Mouse (Mus musculus) liver, adult 2 months (tissue): ENCODE results near the gene Ccdc88c.

Source experiments
- CTCF ChIP-seq: fragments of 200-500 bp; IDR thresholded peaks from 2 replicates; pipeline ENCODE4 v1.5.1; 2011; ENCODE audit warnings: low read depth, low read length, control low read depth
- POLR2A ChIP-seq: fragments of 200-500 bp; IDR thresholded peaks from 2 replicates; pipeline ENCODE4 v1.6.1; 2011; ENCODE audit warnings: low read length, control low read depth; ENCODE audit not compliant: insufficient read depth; ENCODE audit errors: extremely low read depth

GRCm38 (mm10) chr12:100900901-100901300, 128.0 kb downstream of the Ccdc88c start:
- TF ChIP-seq CTCF (no peak), POLR2A (no peak)
